Mouse (Mus musculus) neural tube, embryonic 15.5 days (tissue): Measurements from ENCODE around the gene Rab3gap2. TPM values are rescaled to one million over a fixed set of nuclear protein-coding genes. Genes with fewer than 3 reads are reported as not detected.
A peak's percentile ranks its signal among the peaks of the same experiment; 100 is the strongest.

Experiments
- ATAC-seq: fragments of 200-750 bp; cut with Nextera tagmentation; 2 replicates; pipeline ENCODE4 v1.8.0; 2017; ENCODE audit warnings: mild to moderate bottlenecking, moderate TSS enrichment, moderate library complexity; ENCODE audit not compliant: low FRiP score
- H3K27ac ChIP-seq: fragments of 300-500 bp; sonication (generic); replicated peaks from 2 replicates; pipeline ENCODE4 v1.5.1; 2015; ENCODE audit warnings: mild to moderate bottlenecking, inconsistent platforms
- H3K27me3 ChIP-seq: fragments of 300-500 bp; sonication (generic); replicated peaks from 2 replicates; pipeline ENCODE4 v1.6.1; 2015; ENCODE audit warnings: inconsistent platforms
- H3K36me3 ChIP-seq: fragments of 300-500 bp; sonication (generic); 2 replicates; pipeline ENCODE4 v1.6.1; 2015; ENCODE audit warnings: inconsistent platforms
- H3K4me1 ChIP-seq: fragments of 300-500 bp; sonication (generic); 2 replicates; pipeline ENCODE4 v1.6.1; 2015; ENCODE audit warnings: inconsistent platforms
- H3K4me2 ChIP-seq: fragments of 300-500 bp; sonication (generic); 2 replicates; pipeline ENCODE4 v1.6.1; 2015; ENCODE audit warnings: inconsistent platforms, mild to moderate bottlenecking, moderate library complexity
- H3K4me3 ChIP-seq: fragments of 300-500 bp; sonication (generic); replicated peaks from 2 replicates; pipeline ENCODE4 v1.5.1; 2015; ENCODE audit warnings: mild to moderate bottlenecking, inconsistent platforms
- H3K9ac ChIP-seq: fragments of 300-500 bp; sonication (generic); replicated peaks from 2 replicates; pipeline ENCODE4 v1.6.1; 2015; ENCODE audit warnings: mild to moderate bottlenecking, inconsistent platforms
- H3K9me3 ChIP-seq: fragments of 300-500 bp; sonication (generic); replicated peaks from 2 replicates; pipeline ENCODE4 v1.6.1; 2016; ENCODE audit warnings: inconsistent platforms
- WGBS: fragments of 180-500 bp; shearing (Covaris S2); methylation state at CpG from one replicate; pipeline ENCODE4 v1.1.7; 2015; ENCODE audit warnings: mixed read lengths; 5-methylcytosine and 5-hydroxymethylcytosine counted together
- polyA plus RNA-seq: library from polyadenylated mRNA; unstranded; fragments of >200 nt; fragmentation: Nextera tagmentation; extraction: Ambion mirVana; gene quantifications from 2 replicates; pipeline ENCODE4 v1.2.1, GENCODE M21; 2015

Gene Rab3gap2
- polyA plus RNA-seq, 1 experiment from 2014 or later = 23.8 TPM

DNA sequence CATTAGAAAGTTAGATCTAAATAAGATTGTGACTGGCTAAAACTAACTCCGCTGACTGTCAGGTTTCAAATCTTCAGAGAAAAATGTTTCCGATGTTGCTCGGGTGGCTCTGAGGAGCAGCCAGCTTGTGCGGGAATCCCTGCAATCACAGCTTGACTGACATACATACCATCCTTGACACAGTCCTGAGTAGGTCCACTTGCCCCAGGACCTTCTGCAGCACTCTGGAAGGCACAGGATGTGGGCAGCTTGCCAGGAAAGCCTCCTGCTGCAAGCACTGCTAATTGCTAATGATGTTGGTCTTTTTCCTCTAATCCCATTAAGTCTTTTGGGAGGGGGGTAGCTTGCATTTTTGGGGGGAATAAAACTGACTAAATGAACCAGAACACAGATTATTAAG is 81.3 kb downstream of the Rab3gap2 start:
- Histone ChIP-seq H3K27me3 (no peaks in the 10 kb centered on the region), H3K27ac (no peak overlapping the region; the same call in 1 of the 2 replicates), H3K4me3 (no peak overlapping the region), H3K9ac (no peak overlapping the region), H3K4me1 (peaks cover 7% of the 10 kb centered on the region), H3K9me3 (no peaks in the 10 kb centered on the region), H3K36me3 (peaks cover 73% of the 10 kb centered on the region), H3K4me2 (no peak overlapping the region)
- peak; percentile 63; the same call in 1 of the 2 replicates for ATAC-seq
- 71% methylated on average over 4 of the region's 4 CpGs for WGBS

DNA sequence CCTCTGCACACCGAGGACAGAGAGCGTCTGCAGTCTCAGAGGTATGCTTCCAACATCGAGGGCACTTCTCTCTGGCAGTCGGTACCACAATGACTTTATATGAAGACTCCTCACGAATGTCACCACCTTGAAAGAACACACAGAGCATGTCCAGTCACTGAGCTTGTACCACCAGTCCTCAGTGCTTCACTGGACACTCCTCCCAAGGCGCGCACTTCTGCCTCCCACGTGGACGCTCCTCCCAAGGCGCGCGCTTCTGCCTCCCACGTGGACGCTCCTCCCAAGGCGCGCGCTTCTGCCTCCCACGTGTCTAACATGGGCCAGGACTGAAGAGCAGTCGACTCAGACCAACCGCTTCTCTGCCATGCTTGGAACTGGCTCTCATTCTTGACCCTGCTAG is 83.1 kb downstream of the Rab3gap2 start:
- Histone ChIP-seq H3K27me3 (no peaks in the 10 kb centered on the region), H3K4me1 (peaks cover 7% of the 10 kb centered on the region), H3K4me2 (no peak overlapping the region), H3K27ac (no peak overlapping the region), H3K4me3 (no peak overlapping the region), H3K9ac (no peak overlapping the region), H3K36me3 (peaks cover 71% of the 10 kb centered on the region), H3K9me3 (no peaks in the 10 kb centered on the region)
- ATAC-seq = no peak
- whole genome bisulfite sequencing = 92% methylated on average over 20 of the region's 20 CpGs

GRCm38 (mm10) chr1:185289231-185289630 is 85.3 kb downstream of the Rab3gap2 start:
- no peak overlapping the region for H3K4me3 ChIP-seq
- H3K27me3 ChIP-seq = no peaks in the 10 kb centered on the region
- no peaks in the 10 kb centered on the region for H3K9me3 ChIP-seq
- 85% methylated on average over 5 of the region's 5 CpGs for WGBS
- peaks cover 72% of the 10 kb centered on the region for H3K36me3 ChIP-seq
- H3K9ac ChIP-seq = no peak overlapping the region
- peaks cover 7% of the 10 kb centered on the region for H3K4me1 ChIP-seq
- no peak overlapping the region for H3K27ac ChIP-seq
- ATAC-seq = no peak
- H3K4me2 ChIP-seq = no peak overlapping the region

DNA sequence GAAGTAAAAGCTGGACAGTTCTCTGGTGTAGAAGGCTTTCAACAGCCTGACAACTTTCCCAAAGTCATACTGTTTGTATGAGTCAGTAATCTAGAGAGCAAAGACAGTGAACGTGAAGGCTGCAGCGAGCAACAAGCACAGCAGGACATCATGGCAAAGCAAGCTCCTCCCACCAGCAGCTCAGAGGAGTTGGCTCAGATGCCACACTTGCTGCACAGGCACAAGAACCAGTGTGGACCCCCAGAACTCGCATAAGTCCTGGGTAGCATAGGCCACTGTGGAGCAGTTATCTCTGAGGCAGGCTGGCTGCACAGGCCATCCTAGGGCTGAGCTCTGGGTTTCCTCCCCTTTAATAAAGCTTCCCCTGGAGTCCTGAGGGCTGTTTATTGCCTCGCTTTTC is 87.4 kb downstream of the Rab3gap2 start:
- Histone ChIP-seq H3K9me3 (no peaks in the 10 kb centered on the region), H3K4me2 (no peak overlapping the region), H3K4me1 (no peaks in the 10 kb centered on the region), H3K4me3 (no peak overlapping the region), H3K27ac (no peak overlapping the region), H3K36me3 (peaks cover 76% of the 10 kb centered on the region), H3K9ac (no peak overlapping the region), H3K27me3 (no peaks in the 10 kb centered on the region)
- WGBS = 55% methylated on average over 4 of the region's 4 CpGs
- no peak for ATAC-seq

DNA sequence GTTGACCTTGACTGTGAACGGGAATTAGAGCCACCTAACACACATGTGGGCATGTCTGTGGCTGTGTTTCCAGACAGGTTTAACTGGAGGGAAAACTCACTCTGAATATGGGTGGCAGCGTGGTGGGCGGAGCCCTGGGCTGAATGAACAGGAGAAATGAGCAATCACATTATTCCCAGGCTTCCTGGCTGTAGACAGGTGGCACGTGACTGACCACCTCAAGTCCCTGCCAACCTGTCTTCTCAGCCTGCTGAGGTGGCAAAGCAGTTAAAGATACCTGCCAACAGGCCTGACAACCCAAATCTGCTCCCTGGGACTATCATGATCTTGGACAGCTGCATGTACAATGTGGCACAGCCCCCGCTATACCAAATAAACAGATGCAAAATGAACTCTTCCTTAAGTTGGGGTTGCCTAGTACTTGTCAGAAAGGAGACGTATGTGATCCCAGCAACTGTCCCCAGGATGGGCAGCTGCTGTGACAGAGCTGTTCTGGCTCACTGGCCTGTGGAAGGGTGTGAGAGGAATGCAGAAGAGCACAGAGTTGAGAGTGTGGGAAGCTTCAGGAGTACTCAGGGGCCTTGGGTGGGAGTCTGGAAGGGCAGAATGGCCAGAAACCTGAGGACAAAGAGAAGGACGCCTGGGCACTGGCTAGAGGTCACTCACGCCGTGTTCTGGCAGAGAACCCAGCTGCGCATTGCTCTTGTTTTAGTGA is 88.9 kb downstream of the Rab3gap2 start:
- Histone ChIP-seq H3K4me1 (no peaks in the 10 kb centered on the region), H3K9me3 (no peaks in the 10 kb centered on the region), H3K27ac (no peak overlapping the region), H3K4me3 (no peak overlapping the region), H3K27me3 (no peaks in the 10 kb centered on the region), H3K4me2 (no peak overlapping the region), H3K36me3 (peaks cover 77% of the 10 kb centered on the region), H3K9ac (no peak overlapping the region)
- WGBS = 92% methylated on average over 10 of the region's 10 CpGs
- ATAC-seq = no peak

- peaks cover 55% of the 10 kb centered on the region for H3K36me3 ChIP-seq
Measured at GRCm38 (mm10) chr1:185296850-185297249, 92.9 kb downstream of the Rab3gap2 start.

DNA sequence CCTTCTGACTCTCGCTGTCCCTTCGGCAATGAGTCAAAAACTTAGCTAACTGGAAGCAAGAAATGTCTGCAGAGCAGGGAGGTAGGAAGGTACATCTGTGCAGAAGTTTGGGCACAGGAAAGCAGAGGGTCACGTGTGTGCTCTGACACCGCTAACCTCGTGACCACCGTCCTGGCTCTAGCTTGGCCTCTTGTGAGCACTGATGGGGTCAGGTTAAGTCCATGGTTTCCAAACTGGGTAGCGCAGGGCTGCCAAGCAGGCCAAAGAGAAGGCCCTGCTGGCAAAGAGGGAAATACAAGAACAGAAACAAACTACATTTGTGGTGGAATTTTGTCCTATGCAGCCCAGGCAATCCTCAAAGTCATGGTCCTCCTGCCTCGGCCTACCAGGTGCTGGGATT is 94.6 kb downstream of the Rab3gap2 start:
- ATAC-seq = no peak
- no peak overlapping the region for H3K27ac ChIP-seq
- H3K27me3 ChIP-seq = no peaks in the 10 kb centered on the region
- peaks cover 49% of the 10 kb centered on the region for H3K36me3 ChIP-seq
- no peak overlapping the region for H3K4me3 ChIP-seq
- 92% methylated on average over 8 of the region's 8 CpGs for WGBS
- no peaks in the 10 kb centered on the region for H3K9me3 ChIP-seq
- no peaks in the 10 kb centered on the region for H3K4me1 ChIP-seq
- no peak overlapping the region for H3K4me2 ChIP-seq
- no peak overlapping the region for H3K9ac ChIP-seq

More at GRCm38 (mm10) chr1:185296850-185297249, 92.9 kb downstream of the Rab3gap2 start:
- no peaks in the 10 kb centered on the region for H3K4me1 ChIP-seq
- ATAC-seq = no peak
- H3K27me3 ChIP-seq = no peaks in the 10 kb centered on the region
- WGBS = 90% methylated on average over 7 of the region's 7 CpGs
- H3K9me3 ChIP-seq = no peaks in the 10 kb centered on the region
- no peak overlapping the region for H3K27ac ChIP-seq
- H3K4me3 ChIP-seq = no peak overlapping the region
- H3K9ac ChIP-seq = no peak overlapping the region
- no peak overlapping the region for H3K4me2 ChIP-seq

DNA sequence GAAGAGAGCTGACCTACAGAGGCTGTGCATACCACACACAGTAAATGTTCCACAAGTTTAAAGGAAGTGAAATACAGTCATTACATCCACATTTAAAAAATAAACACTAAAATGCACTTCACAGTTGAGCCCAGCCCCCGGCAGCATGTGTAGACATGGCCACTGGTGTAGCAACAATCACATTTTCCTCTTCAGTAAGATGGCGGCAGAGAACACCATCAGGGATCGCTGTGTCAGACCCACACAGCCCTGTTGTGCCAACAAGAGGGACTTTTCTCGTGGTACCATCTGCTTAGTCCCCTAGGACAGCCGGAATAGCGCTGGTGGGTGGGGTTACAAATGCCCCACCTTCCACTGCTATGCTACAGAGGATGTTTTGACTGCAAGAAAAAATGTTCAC is 98.9 kb downstream of the Rab3gap2 start:
- ATAC-seq = no peak
- Histone ChIP-seq H3K4me3 (no peak overlapping the region), H3K4me1 (no peaks in the 10 kb centered on the region), H3K27me3 (no peaks in the 10 kb centered on the region), H3K27ac (no peak overlapping the region), H3K36me3 (peaks cover 24% of the 10 kb centered on the region), H3K9me3 (no peaks in the 10 kb centered on the region), H3K4me2 (no peak overlapping the region), H3K9ac (no peak overlapping the region)
- WGBS = 92% methylated on average over 6 of the region's 6 CpGs

- Histone ChIP-seq H3K4me3 (no peak overlapping the region), H3K4me2 (no peak overlapping the region), H3K36me3 (peaks cover 37% of the 10 kb centered on the region), H3K27me3 (no peaks in the 10 kb centered on the region), H3K9me3 (no peaks in the 10 kb centered on the region), H3K27ac (no peak overlapping the region), H3K4me1 (no peaks in the 10 kb centered on the region), H3K9ac (no peak overlapping the region)
- ATAC-seq = no peak
- 98% methylated on average over 12 of the region's 12 CpGs for WGBS
Measured at GRCm38 (mm10) chr1:185306836-185307235, 102.9 kb downstream of the Rab3gap2 start.

GRCm38 (mm10) chr1:185307645-185308044 is 103.7 kb downstream of the Rab3gap2 start:
- H3K4me2 ChIP-seq = no peak overlapping the region
- WGBS = 95% methylated on average over 7 of the region's 7 CpGs
- no peaks in the 10 kb centered on the region for H3K9me3 ChIP-seq
- H3K4me3 ChIP-seq = no peak overlapping the region
- H3K9ac ChIP-seq = no peak overlapping the region
- H3K36me3 ChIP-seq = peaks cover 44% of the 10 kb centered on the region
- ATAC-seq = no peak
- no peaks in the 10 kb centered on the region for H3K4me1 ChIP-seq
- no peak overlapping the region for H3K27ac ChIP-seq
- no peaks in the 10 kb centered on the region for H3K27me3 ChIP-seq

- no peaks in the 10 kb centered on the region for H3K9me3 ChIP-seq
- H3K9ac ChIP-seq = no peak overlapping the region
- no peak overlapping the region for H3K4me2 ChIP-seq
- peaks cover 43% of the 10 kb centered on the region for H3K36me3 ChIP-seq
- H3K4me3 ChIP-seq = no peak overlapping the region
- no peak for ATAC-seq
- 90% methylated on average over 2 of the region's 2 CpGs for WGBS
- no peaks in the 10 kb centered on the region for H3K4me1 ChIP-seq
- H3K27me3 ChIP-seq = no peaks in the 10 kb centered on the region
- H3K27ac ChIP-seq = no peak overlapping the region
Measured at GRCm38 (mm10) chr1:185308334-185308733, 104.4 kb downstream of the Rab3gap2 start.

DNA sequence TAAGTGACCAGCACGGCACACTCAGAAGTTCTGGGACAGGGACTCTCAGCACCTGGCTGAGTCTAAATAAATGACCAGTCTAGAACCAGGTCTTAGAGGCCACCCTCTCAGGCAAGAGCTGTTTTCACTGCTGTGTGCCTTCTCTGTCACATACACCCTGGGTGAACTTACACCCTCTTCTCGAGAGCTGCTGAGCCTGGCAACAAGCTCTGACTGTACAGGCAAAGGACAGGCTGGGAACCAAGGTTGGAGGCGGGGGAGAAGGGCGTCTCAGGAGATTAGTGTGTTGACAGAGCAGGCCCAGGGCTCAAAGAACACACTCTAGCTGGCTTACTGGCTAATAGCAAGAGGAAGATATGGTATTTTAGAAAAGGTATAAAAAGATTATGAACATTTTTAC is 105.0 kb downstream of the Rab3gap2 start:
- H3K4me1 ChIP-seq = no peaks in the 10 kb centered on the region
- H3K4me2 ChIP-seq = no peak overlapping the region
- no peaks in the 10 kb centered on the region for H3K9me3 ChIP-seq
- H3K4me3 ChIP-seq = no peak overlapping the region
- WGBS = 88% methylated on average over 4 of the region's 4 CpGs
- no peak overlapping the region for H3K27ac ChIP-seq
- H3K9ac ChIP-seq = no peak overlapping the region
- H3K27me3 ChIP-seq = no peaks in the 10 kb centered on the region
- no peak for ATAC-seq
- H3K36me3 ChIP-seq = peaks cover 48% of the 10 kb centered on the region
